Mouse (Mus musculus): ENCODE results near the gene Armt1.

GRCm38 (mm10) chr10:4404895-4405491 lies 27.3 kb upstream of the Armt1 start:
- TF ChIP-seq CTCF (IDR thresholded peaks at IDR 0.05; ENCODE audit: low read depth, low read length) = no peak
- no peak for TF ChIP-seq TAL1 (conservative IDR thresholded peaks at IDR 0.05; ENCODE audit: low read depth, low read length)

All from G1E (cell line).